Mouse (Mus musculus) cerebellum, postnatal 14 days (tissue): ENCODE data around the gene Dph1.

Source experiments
- DNase-seq, 2 experiments: peaks; one replicate each; pipeline ENCODE4 v3.0.0; 2021; ENCODE audit warnings: mixed read lengths in 2 of 2

The Dph1 gene

GRCm38 (mm10) chr11:75173095-75173798, 17.8 kb downstream of the Dph1 start:
- DNase-seq, result peak; percentile 96 to 97

DNA sequence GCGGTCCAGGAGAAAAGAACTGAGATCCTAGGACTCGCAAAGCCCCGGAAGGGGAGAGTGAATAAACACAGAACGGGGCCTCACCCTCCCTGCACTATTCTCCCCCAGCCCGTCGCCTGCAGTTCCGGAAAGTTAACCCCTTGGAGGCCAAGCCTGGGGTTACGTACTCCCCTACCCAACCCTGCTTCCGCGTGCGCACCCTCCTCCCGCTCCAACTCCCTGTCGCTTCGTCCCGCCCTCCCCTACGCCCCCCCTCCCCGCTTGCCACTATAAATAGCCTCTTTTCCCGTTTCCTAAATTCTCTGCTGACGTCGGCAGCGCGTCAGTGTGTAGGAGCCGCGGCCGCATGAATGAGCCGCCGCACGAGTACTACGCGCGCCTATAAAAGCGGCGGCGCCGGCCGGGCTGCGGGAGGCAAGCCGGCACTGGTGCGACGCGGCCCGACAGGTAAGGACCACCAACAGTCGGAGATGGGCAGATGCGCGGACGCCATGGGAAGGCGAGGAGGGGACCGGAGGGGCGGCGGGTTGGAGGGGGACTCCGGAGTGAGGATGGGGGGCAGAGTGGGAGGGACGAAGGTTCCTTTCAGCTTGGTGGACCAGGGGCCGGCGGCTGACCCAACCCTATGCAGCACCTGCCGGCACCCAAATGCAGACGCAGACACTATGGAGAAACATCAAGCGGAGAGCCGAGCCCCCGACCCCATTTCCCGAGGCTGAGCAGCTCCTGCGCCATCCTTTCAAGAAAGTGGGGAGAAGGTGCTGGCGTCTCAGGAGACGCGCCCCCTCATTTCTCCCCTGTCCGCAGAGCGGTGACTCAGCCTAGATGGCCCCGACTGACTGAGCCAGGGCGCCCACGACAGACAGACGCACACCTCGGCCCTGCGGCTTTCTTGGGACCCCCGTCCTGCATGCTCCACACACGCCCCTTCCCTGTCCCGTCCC, 18.6 kb downstream of the Dph1 start:
- peak; percentile 66 to 68 for DNase-seq

GRCm38 (mm10) chr11:75171186-75171865, 19.7 kb downstream of the Dph1 start:
- DNase-seq, result peak in 1 of 2 experiments; percentile 44

GRCm38 (mm10) chr11:75170136-75170751, 20.8 kb downstream of the Dph1 start:
- DNase-seq, result peak; percentile 97 to 98

GRCm38 (mm10) chr11:75169405-75170080, 21.5 kb downstream of the Dph1 start, which contains the start of gene Hic1:
Gene Hic1 (minus strand): TSS chr11:75169519.
- DNase-seq, result peak; percentile 40 to 44

- peak; percentile 86 to 87 for DNase-seq
Observed at GRCm38 (mm10) chr11:75168590-75169361, 22.3 kb downstream of the Dph1 start.

GRCm38 (mm10) chr11:75167643-75168589, 23.1 kb downstream of the Dph1 start:
- no peak for DNase-seq

DNA sequence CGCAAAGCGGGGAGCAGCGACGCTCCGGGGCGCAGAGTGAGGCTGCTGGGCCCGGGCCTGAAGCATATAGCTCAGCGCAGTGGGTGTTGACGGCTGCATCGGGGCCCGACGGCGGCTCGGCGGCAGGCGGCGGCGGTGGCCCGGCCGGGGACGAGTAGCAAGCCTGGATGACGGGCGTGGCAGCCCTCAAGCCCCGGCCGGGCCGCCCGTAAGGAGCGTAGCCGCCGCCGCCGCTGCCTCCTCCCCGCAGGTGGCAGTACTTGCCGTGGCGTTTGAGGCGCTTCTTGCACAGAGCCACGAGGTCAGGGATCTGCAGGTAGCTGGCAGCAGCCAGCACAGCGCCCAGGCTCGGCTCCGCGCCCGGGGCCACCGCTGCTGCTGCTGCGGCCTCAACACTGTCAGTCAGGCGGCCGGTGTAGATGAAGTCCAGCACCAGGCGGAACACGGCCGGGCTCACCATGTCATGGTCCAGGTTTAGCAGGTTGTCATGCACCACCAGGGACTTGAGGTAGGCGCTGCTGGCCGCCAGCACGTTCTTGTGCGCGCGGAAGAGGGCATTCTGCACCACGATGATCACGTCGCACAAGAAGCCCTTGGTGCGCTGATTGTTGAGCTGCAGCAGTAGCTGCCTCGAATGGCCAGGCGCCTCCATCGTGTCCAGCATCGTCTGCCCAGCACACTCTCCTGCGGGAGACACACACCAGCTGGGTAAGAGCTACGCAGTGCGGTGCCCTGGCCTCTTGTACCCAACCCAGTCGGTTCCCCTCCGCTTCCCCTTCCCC, 24.0 kb downstream of the Dph1 start:
- DNase-seq, result peak; percentile 37

DNA sequence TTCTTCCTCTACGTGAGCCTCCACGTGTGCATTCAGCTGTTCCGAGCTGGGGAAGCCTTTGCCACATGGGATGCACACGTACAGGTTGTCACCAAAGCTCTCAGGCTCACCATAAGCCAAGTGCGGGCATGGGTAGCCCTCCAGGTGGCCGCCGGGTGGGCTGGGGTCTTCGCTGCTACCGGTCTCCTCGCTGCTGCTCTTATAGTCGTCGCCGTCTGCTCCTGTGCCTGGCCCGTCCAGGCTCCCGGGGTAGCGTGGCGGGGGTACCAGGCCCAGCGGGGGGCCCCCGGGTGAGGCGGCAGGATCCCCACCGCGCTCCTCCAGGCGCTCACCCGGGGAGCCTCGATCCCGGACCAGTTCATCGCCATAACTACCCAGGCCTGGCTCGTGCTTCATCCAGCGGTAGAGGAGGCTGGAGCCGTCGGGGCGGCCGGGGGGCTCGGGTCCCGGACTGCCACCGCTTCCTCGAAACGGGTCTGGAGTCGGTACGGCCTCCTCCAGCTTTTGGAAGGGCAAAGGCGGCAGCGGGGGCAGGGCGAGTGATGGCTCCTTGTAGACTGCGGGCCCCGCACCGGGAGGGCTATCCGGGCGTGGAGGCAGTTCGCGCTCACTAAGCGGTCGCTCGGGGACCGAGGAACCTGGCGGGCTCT, 24.7 kb downstream of the Dph1 start:
- DNase-seq, result peak in 1 of 2 experiments; percentile 35

- peak; percentile 68 to 72 for DNase-seq
Observed at GRCm38 (mm10) chr11:75165441-75166192, 25.4 kb downstream of the Dph1 start.

GRCm38 (mm10) chr11:75164750-75165149, 26.3 kb downstream of the Dph1 start:
- peak in 1 of 2 experiments; percentile 27 for DNase-seq

GRCm38 (mm10) chr11:75164051-75164450, 27.0 kb downstream of the Dph1 start:
- DNase-seq, result no peak

DNA sequence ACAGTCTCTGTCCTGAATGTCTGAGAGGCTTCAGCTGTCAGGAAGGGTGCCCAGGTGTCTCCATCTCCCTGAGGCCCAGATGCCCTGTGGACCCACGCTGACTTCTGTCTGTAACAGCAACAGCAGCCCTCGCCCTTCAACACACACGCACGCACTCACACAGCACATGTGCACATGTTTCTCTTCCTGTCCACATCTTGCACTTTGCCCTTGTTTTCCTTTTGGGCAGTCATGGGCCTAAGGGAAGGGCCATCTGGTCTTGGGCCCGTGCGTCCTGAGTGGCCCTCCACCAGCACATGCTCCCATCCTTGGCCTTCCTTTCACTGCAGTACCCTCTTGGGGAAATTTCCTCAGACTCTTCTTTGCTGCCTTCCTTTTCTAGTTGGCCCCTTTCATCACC, 27.7 kb downstream of the Dph1 start:
- no peak for DNase-seq

- no peak for DNase-seq
Observed at GRCm38 (mm10) chr11:75162591-75163080, 28.4 kb downstream of the Dph1 start.

GRCm38 (mm10) chr11:75161417-75162008, 29.5 kb downstream of the Dph1 start:
- peak; percentile 47 to 62 for DNase-seq

- DNase-seq, result no peak
Observed at GRCm38 (mm10) chr11:75160954-75161353, 30.1 kb downstream of the Dph1 start.

DNA sequence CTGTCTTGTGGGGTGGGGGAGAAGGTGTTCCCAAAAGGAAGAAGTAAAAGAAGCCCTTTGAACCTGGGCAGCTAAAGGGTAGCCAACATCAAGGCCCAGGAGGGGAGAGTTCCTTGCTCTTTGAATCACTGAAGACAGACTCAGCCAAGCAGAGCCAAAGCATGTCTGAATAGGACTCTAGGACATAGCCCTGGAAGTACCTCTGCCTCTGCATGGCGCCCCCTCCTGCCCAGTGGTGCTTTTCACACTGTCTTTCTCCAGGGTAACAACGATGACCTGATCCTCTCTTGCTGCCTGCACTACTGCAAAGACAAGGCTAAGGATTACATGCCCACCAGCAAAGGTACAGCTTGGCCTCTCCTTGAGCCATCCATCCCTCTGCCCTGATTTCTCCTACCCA, 31.5 kb downstream of the Dph1 start:
- peak in 1 of 2 experiments; percentile 42 for DNase-seq
